Mouse (Mus musculus) intestine, postnatal 0 days (tissue): ENCODE results near the gene Gm8122. TPM values are rescaled to one million over a fixed set of nuclear protein-coding genes. Genes with fewer than 3 reads are reported as not detected.
"Not testable (repeated sequence)": the region's sequence is repeated elsewhere in the genome, so short reads cannot be mapped to it uniquely, and the experiment has no call there.

Source experiments
- ATAC-seq: fragments of 200-750 bp; cut with Nextera tagmentation; 2 replicates; pipeline ENCODE4 v1.8.0; 2017; ENCODE audit warnings: mild to moderate bottlenecking, moderate TSS enrichment, moderate library complexity
- H3K27ac ChIP-seq: fragments of 300-500 bp; sonication (generic); 2 replicates; pipeline ENCODE4 v1.5.1; 2014; ENCODE audit warnings: mild to moderate bottlenecking, low read depth, low read length, moderate library complexity
- H3K27me3 ChIP-seq: fragments of 300-500 bp; sonication (generic); replicated peaks from 2 replicates; pipeline ENCODE4 v1.6.1; 2014; ENCODE audit warnings: low read length, mixed read lengths; ENCODE audit not compliant: control insufficient read depth, insufficient read depth
- H3K36me3 ChIP-seq: fragments of 300-500 bp; sonication (generic); 2 replicates; pipeline ENCODE4 v1.6.1; 2014; ENCODE audit warnings: mild to moderate bottlenecking, moderate library complexity; ENCODE audit not compliant: control insufficient read depth, insufficient read depth
- H3K4me1 ChIP-seq: fragments of 300-500 bp; sonication (generic); replicated peaks from 2 replicates; pipeline ENCODE4 v1.6.1; 2014; ENCODE audit warnings: antibody characterized with exemption, low read length, mixed read lengths; ENCODE audit not compliant: control insufficient read depth, insufficient read depth
- H3K4me2 ChIP-seq: fragments of 300-500 bp; sonication (generic); replicated peaks from 2 replicates; pipeline ENCODE4 v1.6.1; 2014; ENCODE audit warnings: low read depth, mild to moderate bottlenecking, moderate library complexity
- H3K4me3 ChIP-seq: fragments of 300-500 bp; sonication (generic); 2 replicates; pipeline ENCODE4 v1.5.1; 2014; ENCODE audit warnings: low read depth, low read length
- H3K9ac ChIP-seq: fragments of 300-500 bp; sonication (generic); 2 replicates; pipeline ENCODE4 v1.6.1; 2014; ENCODE audit warnings: mild to moderate bottlenecking, low read depth, low read length
- H3K9me3 ChIP-seq: fragments of 300-500 bp; sonication (generic); 2 replicates; pipeline ENCODE4 v1.6.1; 2016; ENCODE audit warnings: mixed run types; ENCODE audit not compliant: control insufficient read depth
- WGBS: fragments of 180-500 bp; shearing (Covaris S2); extraction: QIAGEN DNeasy Blood & Tissue Kit; methylation state at CpG from one replicate; pipeline ENCODE4 v1.1.7; 2014; 5-methylcytosine and 5-hydroxymethylcytosine counted together
- polyA plus RNA-seq: library from polyadenylated mRNA; unstranded; fragments of >200 nt; fragmentation: Nextera tagmentation; extraction: Ambion mirVana; gene quantifications from 2 replicates; pipeline ENCODE4 v1.2.1, GENCODE M21; 2015

Gm8122 gene
- polyA plus RNA-seq, 1 experiment from 2014 or later = not detected

- not testable (repeated sequence) for ATAC-seq, H3K27me3 ChIP-seq, H3K9me3 ChIP-seq, H3K36me3 ChIP-seq, H3K4me3 ChIP-seq, H3K9ac ChIP-seq, H3K4me2 ChIP-seq, H3K4me1 ChIP-seq, H3K27ac ChIP-seq
- WGBS = 89% methylated on average over 3 of the region's 3 CpGs
Observed at GRCm38 (mm10) chr14:43263421-43263820, 28.3 kb upstream of the Gm8122 start.

DNA sequence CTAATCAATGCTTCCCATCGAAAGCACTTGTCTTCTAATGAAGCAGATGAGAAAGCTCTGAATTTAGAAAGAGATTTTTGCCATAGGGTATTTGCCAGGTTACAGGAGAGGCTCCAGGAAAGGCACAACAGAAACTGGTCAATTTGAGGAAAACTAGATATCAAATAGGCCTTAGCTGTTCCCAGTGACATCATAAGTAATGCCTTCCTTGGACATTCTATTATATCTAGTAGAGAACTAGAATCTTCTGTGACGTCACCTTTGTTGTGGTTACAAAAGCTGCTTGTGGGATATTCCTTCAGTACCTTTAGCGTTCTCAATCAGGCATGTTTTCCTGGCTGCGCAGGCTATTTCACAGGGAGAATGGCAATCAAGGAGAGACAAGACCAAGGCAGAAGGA, 23.2 kb upstream of the Gm8122 start, which contains the start of gene Gm8126:
Gm8126 (plus strand) TSS at position 301 of the 400 bp plus-strand sequence.
- H3K27me3 ChIP-seq, H3K9ac ChIP-seq, H3K36me3 ChIP-seq, ATAC-seq, H3K4me2 ChIP-seq, H3K4me3 ChIP-seq, H3K9me3 ChIP-seq, H3K4me1 ChIP-seq, H3K27ac ChIP-seq: not testable (repeated sequence)
- 94% methylated on average over 2 of the region's 4 CpGs for WGBS

DNA sequence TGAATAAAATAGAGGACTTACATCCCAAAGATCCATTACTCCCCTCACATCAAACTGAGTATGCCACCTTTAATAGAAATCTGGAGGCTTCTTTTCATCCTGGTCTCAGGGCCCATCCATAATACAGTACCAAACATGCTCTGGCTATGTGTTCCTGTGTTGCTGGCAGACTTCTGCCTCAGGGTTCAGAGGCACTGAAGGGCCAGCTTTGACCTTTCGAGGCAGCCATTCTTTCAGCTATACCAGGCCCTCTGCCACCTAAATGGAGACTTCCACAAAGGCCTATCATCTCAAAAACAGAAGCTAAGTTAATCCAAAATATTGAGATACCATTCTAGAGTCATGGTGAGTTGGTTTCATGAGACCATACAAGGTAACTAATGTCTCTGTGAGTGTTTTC, 21.4 kb upstream of the Gm8122 start:
- not testable (repeated sequence) for H3K27me3 ChIP-seq, H3K9me3 ChIP-seq, H3K36me3 ChIP-seq, H3K4me2 ChIP-seq, H3K27ac ChIP-seq, ATAC-seq, H3K9ac ChIP-seq, H3K4me1 ChIP-seq, H3K4me3 ChIP-seq
- 67% methylated on average over 1 of the region's 1 CpGs for WGBS

GRCm38 (mm10) chr14:43250549-43251253, 15.6 kb upstream of the Gm8122 start:
- not testable (repeated sequence) for H3K4me3 ChIP-seq, H3K9me3 ChIP-seq

DNA sequence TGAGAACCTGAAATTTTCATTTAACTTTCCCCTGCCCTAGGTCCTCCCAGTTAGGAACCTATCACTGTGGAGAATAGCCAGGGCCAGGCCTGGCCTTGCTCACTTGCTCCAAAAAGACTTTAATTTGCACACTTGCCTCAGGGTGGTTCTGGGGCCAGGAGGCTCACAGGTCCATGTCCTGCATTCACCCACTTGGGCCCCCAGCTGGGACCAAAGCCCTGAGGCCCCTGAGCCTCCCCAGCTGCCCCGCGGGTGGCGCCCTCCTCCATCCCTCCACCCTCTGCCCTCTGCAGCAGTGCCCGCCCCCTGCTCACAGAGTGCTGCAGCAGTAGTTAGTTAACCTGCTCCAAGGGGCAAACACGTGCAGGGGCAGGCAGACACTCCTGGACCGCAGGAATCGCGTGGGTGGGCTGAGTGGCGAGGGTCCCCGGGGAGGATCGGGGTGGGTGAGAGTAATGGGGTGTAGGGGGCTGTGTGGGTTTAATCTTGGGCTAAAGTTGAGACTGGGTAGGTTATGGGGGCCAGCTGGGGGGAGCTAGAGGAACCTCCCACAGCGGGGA, 14.6 kb upstream of the Gm8122 start:
- H3K9ac ChIP-seq, H3K9me3 ChIP-seq, H3K36me3 ChIP-seq, H3K4me2 ChIP-seq, H3K4me1 ChIP-seq, ATAC-seq, H3K4me3 ChIP-seq, H3K27me3 ChIP-seq, H3K27ac ChIP-seq: not testable (repeated sequence)
- 26% methylated on average over 10 of the region's 12 CpGs for WGBS

More at GRCm38 (mm10) chr14:43250549-43251253, 15.6 kb upstream of the Gm8122 start:
- not testable (repeated sequence) for H3K27me3 ChIP-seq, H3K4me1 ChIP-seq, H3K9ac ChIP-seq, H3K36me3 ChIP-seq, H3K4me2 ChIP-seq, ATAC-seq, H3K27ac ChIP-seq
- 39% methylated on average over 5 of the region's 6 CpGs for WGBS

DNA sequence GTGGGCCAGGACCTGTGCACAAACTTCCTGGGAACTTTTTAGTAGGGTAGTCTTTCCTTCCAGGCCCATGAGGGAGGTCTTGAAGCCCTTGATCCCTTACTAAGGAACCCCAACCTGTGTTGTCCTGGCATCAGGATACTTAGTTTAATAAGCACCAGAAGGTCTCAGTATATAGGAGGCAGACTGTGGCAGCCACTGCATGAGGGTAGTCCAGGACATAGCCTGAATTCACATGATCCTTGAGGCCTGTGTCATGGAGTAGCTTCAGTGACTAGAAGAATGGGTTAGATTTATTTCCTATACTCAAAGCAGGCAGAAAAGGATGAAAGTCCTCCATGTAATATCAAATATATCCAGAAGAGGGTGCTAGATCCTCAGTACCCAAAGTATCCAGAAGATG, 2.7 kb upstream of the Gm8122 start:
- H3K36me3 ChIP-seq, H3K9ac ChIP-seq, H3K27me3 ChIP-seq, ATAC-seq, H3K4me3 ChIP-seq, H3K9me3 ChIP-seq, H3K27ac ChIP-seq, H3K4me2 ChIP-seq, H3K4me1 ChIP-seq: not testable (repeated sequence)

Other genes with a start within 250 kb of the Gm8122 start
- gene Gm8082, start 241.7 kb downstream of the Gm8122 start, polyA plus RNA-seq = not detected in 2 replicates
- not detected in 2 replicates for gene Gm10376, start 219.7 kb downstream of the Gm8122 start, polyA plus RNA-seq
- gene Gm8094, start 158.7 kb downstream of the Gm8122 start, polyA plus RNA-seq = not detected in 2 replicates
- not detected in 2 replicates for gene Gm8104, start 134.7 kb downstream of the Gm8122 start, polyA plus RNA-seq
- gene Gm7233, start 55.4 kb downstream of the Gm8122 start, polyA plus RNA-seq = not detected in 2 replicates
- gene Gm8126, start 23.3 kb upstream of the Gm8122 start, polyA plus RNA-seq = not detected in 2 replicates
- not detected in 2 replicates for gene Gm9732, start 39.7 kb upstream of the Gm8122 start, polyA plus RNA-seq
- not detected in 2 replicates for gene Gm8127, start 58.5 kb upstream of the Gm8122 start, polyA plus RNA-seq
- gene 1700001F09Rik, start 112.5 kb upstream of the Gm8122 start, polyA plus RNA-seq = not detected in 2 replicates
- gene Gm8138, start 181.0 kb upstream of the Gm8122 start, polyA plus RNA-seq = not detected in 2 replicates